Mouse (Mus musculus) heart, embryonic 11.5 days (tissue): Measurements from ENCODE around the gene Myh10. TPM values are rescaled to one million over a fixed set of nuclear protein-coding genes. Genes with fewer than 3 reads are reported as not detected.
"Not testable (repeated sequence)": the region's sequence is repeated elsewhere in the genome, so short reads cannot be mapped to it uniquely, and the experiment has no call there.

Experiments
- ATAC-seq: fragments of 200-750 bp; cut with Nextera tagmentation; replicated peaks from 2 replicates; pipeline ENCODE4 v1.8.0; 2017; ENCODE audit warnings: moderate library complexity; ENCODE audit not compliant: insufficient number of reproducible peaks, low FRiP score, low TSS enrichment
- H3K27ac ChIP-seq: fragments of 300-500 bp; sonication (generic); 2 replicates; pipeline ENCODE4 v1.5.1; 2014; ENCODE audit warnings: mild to moderate bottlenecking, low read depth, low read length
- H3K27me3 ChIP-seq: fragments of 300-500 bp; sonication (generic); 2 replicates; pipeline ENCODE4 v1.6.1; 2014; ENCODE audit warnings: mild to moderate bottlenecking, low read length, mixed read lengths; ENCODE audit not compliant: control insufficient read depth, insufficient read depth
- H3K36me3 ChIP-seq: fragments of 300-500 bp; sonication (generic); 2 replicates; pipeline ENCODE4 v1.6.1; 2014; ENCODE audit warnings: mild to moderate bottlenecking, low read length, moderate library complexity, mixed read lengths; ENCODE audit not compliant: control insufficient read depth, insufficient read depth
- H3K4me1 ChIP-seq: fragments of 300-500 bp; sonication (generic); 2 replicates; pipeline ENCODE4 v1.6.1; 2014; ENCODE audit warnings: low read length; ENCODE audit not compliant: control insufficient read depth, insufficient read depth
- H3K4me2 ChIP-seq: fragments of 300-500 bp; sonication (generic); 2 replicates; pipeline ENCODE4 v1.6.1; 2014; ENCODE audit warnings: mild to moderate bottlenecking, moderate library complexity
- H3K4me3 ChIP-seq: fragments of 300-500 bp; sonication (generic); 2 replicates; pipeline ENCODE4 v1.5.1; 2014; ENCODE audit warnings: low read depth, low read length
- H3K9ac ChIP-seq: fragments of 300-500 bp; sonication (generic); 2 replicates; pipeline ENCODE4 v1.6.1; 2014; ENCODE audit warnings: mild to moderate bottlenecking, low read depth, low read length, moderate library complexity
- H3K9me3 ChIP-seq: fragments of 300-500 bp; sonication (generic); replicated peaks from 2 replicates; pipeline ENCODE4 v1.6.1; 2016; ENCODE audit warnings: low read length; ENCODE audit not compliant: control insufficient read depth
- WGBS: fragments of 180-500 bp; shearing (Covaris S2); extraction: QIAGEN DNeasy Blood & Tissue Kit; methylation state at CpG from one replicate; pipeline ENCODE4 v1.1.7; 2014; ENCODE audit not compliant: insufficient replicate concordance; 5-methylcytosine and 5-hydroxymethylcytosine counted together
- polyA plus RNA-seq: library from polyadenylated mRNA; unstranded; fragments of >200 nt; fragmentation: Nextera tagmentation; extraction: Ambion mirVana; gene quantifications from 2 replicates; pipeline ENCODE4 v1.2.1, GENCODE M21; 2014

Myh10 gene
- polyA plus RNA-seq, 1 experiment from 2014 or later: 150 TPM

- H3K27me3 ChIP-seq: no peaks in the 10 kb centered on the region
- no peaks in the 10 kb centered on the region for H3K4me1 ChIP-seq
- no peak overlapping the region for H3K4me3 ChIP-seq
- ATAC-seq: no peak
- no peak overlapping the region for H3K27ac ChIP-seq
- no peak overlapping the region for H3K4me2 ChIP-seq
- peaks cover 28% of the 10 kb centered on the region for H3K36me3 ChIP-seq
- no peaks in the 10 kb centered on the region for H3K9me3 ChIP-seq
- no peak overlapping the region for H3K9ac ChIP-seq
Measured at GRCm38 (mm10) chr11:68724117-68724516, 32.8 kb downstream of the Myh10 start.

GRCm38 (mm10) chr11:68728693-68729092 is 37.3 kb downstream of the Myh10 start:
- Histone ChIP-seq H3K36me3 (peaks cover 13% of the 10 kb centered on the region), H3K9ac (no peak overlapping the region), H3K4me2 (no peak overlapping the region), H3K4me1 (no peaks in the 10 kb centered on the region), H3K4me3 (no peak overlapping the region), H3K9me3 (no peaks in the 10 kb centered on the region), H3K27me3 (no peaks in the 10 kb centered on the region), H3K27ac (no peak overlapping the region)
- ATAC-seq: no peak
- WGBS: 83% methylated on average over 3 of the region's 3 CpGs

- peaks cover 16% of the 10 kb centered on the region for H3K36me3 ChIP-seq
- no peaks in the 10 kb centered on the region for H3K27me3 ChIP-seq
- H3K4me2 ChIP-seq: no peak overlapping the region
- no peaks in the 10 kb centered on the region for H3K4me1 ChIP-seq
- no peaks in the 10 kb centered on the region for H3K9me3 ChIP-seq
- H3K27ac ChIP-seq: no peak overlapping the region
- ATAC-seq: no peak
- H3K4me3 ChIP-seq: no peak overlapping the region
- no peak overlapping the region for H3K9ac ChIP-seq
- WGBS: 87% methylated on average over 5 of the region's 5 CpGs
Measured at GRCm38 (mm10) chr11:68730792-68731191, 39.4 kb downstream of the Myh10 start.

GRCm38 (mm10) chr11:68732066-68732465 is 40.7 kb downstream of the Myh10 start:
- H3K4me1 ChIP-seq: no peaks in the 10 kb centered on the region
- ATAC-seq: no peak
- 94% methylated on average over 6 of the region's 6 CpGs for WGBS
- H3K27ac ChIP-seq: no peak overlapping the region
- H3K4me3 ChIP-seq: no peak overlapping the region
- no peaks in the 10 kb centered on the region for H3K9me3 ChIP-seq
- H3K27me3 ChIP-seq: no peaks in the 10 kb centered on the region
- H3K9ac ChIP-seq: no peak overlapping the region
- peaks cover 16% of the 10 kb centered on the region for H3K36me3 ChIP-seq
- no peak overlapping the region for H3K4me2 ChIP-seq

GRCm38 (mm10) chr11:68733401-68733800 is 42.0 kb downstream of the Myh10 start:
- WGBS: 91% methylated on average over 3 of the region's 3 CpGs
- not testable (repeated sequence) for H3K4me3 ChIP-seq, H3K4me2 ChIP-seq, H3K27ac ChIP-seq, H3K27me3 ChIP-seq, H3K9ac ChIP-seq, H3K9me3 ChIP-seq, ATAC-seq, H3K4me1 ChIP-seq
- H3K36me3 ChIP-seq: peaks cover 13% of the 10 kb centered on the region

- H3K36me3 ChIP-seq: peaks cover 13% of the 10 kb centered on the region; the same call in 1 of the 2 replicates
- no peak for ATAC-seq
Measured at GRCm38 (mm10) chr11:68739509-68739908, 48.1 kb downstream of the Myh10 start.

GRCm38 (mm10) chr11:68742658-68743057 is 51.3 kb downstream of the Myh10 start:
- Histone ChIP-seq H3K9me3 (no peaks in the 10 kb centered on the region), H3K27ac (no peak overlapping the region), H3K4me1 (no peaks in the 10 kb centered on the region; the same call in 1 of the 2 replicates), H3K9ac (no peak overlapping the region), H3K27me3 (no peaks in the 10 kb centered on the region), H3K36me3 (peaks cover 19% of the 10 kb centered on the region), H3K4me2 (no peak overlapping the region), H3K4me3 (no peak overlapping the region)
- ATAC-seq: no peak
- WGBS: 86% methylated on average over 2 of the region's 2 CpGs

More at GRCm38 (mm10) chr11:68739509-68739908, 48.1 kb downstream of the Myh10 start:
- Histone ChIP-seq H3K27me3 (no peaks in the 10 kb centered on the region), H3K4me3 (no peak overlapping the region), H3K4me1 (no peaks in the 10 kb centered on the region), H3K9me3 (no peaks in the 10 kb centered on the region), H3K4me2 (no peak overlapping the region), H3K27ac (no peak overlapping the region), H3K9ac (no peak overlapping the region)
- WGBS: 90% methylated on average over 7 of the region's 7 CpGs

- H3K9ac ChIP-seq: no peak overlapping the region
- H3K4me1 ChIP-seq: no peaks in the 10 kb centered on the region; the same call in 1 of the 2 replicates
- ATAC-seq: no peak
- H3K9me3 ChIP-seq: no peaks in the 10 kb centered on the region
- no peak overlapping the region for H3K4me2 ChIP-seq
- no peak overlapping the region for H3K4me3 ChIP-seq
- H3K27me3 ChIP-seq: no peaks in the 10 kb centered on the region
- WGBS: 82% methylated on average over 3 of the region's 3 CpGs
- H3K27ac ChIP-seq: no peak overlapping the region
- peaks cover 21% of the 10 kb centered on the region for H3K36me3 ChIP-seq
Measured at GRCm38 (mm10) chr11:68744150-68744549, 52.8 kb downstream of the Myh10 start.

- no peak overlapping the region for H3K4me2 ChIP-seq
- peaks cover 24% of the 10 kb centered on the region for H3K36me3 ChIP-seq
- WGBS: 85% methylated on average over 16 of the region's 16 CpGs
- H3K27ac ChIP-seq: no peak overlapping the region
- ATAC-seq: no peak
- no peak overlapping the region for H3K9ac ChIP-seq
- no peaks in the 10 kb centered on the region for H3K9me3 ChIP-seq
- H3K27me3 ChIP-seq: no peaks in the 10 kb centered on the region
- H3K4me1 ChIP-seq: no peaks in the 10 kb centered on the region; the same call in 1 of the 2 replicates
- no peak overlapping the region for H3K4me3 ChIP-seq
Measured at GRCm38 (mm10) chr11:68745374-68746200, 54.2 kb downstream of the Myh10 start.
